Mouse (Mus musculus): ENCODE results near the gene Timp2.
"Not testable (repeated sequence)": the region's sequence is repeated elsewhere in the genome, so short reads cannot be mapped to it uniquely, and the experiment has no call there.

Timp2 gene

DNA sequence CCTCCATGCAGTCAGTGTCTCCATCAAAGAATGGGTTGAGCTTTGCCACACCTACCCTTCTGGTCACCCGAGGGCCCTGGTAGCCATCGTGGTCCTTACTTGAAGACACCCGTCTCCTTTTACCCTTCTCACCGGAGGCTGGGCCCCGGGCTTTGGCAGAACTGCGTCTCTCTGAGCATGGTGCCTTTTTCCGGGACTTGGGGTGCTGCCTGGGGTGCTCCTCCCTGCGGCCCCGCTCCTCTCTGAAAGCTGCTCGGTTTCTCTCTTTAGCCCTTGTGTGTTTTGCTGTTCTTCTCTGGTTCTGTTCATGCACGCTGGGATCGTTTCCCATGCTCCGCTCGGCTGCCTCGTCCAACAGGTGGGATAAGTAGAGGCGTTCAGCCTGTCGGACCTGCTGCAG, 22.1 kb downstream of the Timp2 start:
- no peak for DNase-seq (ENCODE audit: low spot score)

DNA sequence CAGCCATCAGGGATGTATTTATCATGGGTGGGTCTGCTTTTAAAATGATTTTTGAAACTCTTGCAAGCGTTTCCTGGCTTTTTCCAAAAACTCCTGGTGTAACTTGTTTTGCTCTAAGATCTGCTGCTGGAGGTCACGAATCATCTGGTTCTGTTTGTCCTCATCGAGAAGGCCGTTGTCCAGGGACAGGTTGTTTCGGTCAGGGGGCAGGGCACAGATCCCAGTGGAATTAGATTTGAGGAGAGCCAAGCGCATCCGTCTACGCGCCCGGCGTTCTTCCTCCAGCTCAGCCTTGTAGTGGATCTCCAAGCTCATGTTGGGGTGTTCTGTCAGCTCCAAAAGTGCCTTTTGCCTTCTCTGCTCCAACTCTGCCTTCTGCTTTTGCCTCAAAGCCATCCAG, 23.2 kb downstream of the Timp2 start:
- DNase-seq (ENCODE audit: low spot score) = peak; percentile 42

GRCm38 (mm10) chr11:118330777-118331176, 24.8 kb downstream of the Timp2 start:
- no peak for DNase-seq (ENCODE audit: low spot score)

DNA sequence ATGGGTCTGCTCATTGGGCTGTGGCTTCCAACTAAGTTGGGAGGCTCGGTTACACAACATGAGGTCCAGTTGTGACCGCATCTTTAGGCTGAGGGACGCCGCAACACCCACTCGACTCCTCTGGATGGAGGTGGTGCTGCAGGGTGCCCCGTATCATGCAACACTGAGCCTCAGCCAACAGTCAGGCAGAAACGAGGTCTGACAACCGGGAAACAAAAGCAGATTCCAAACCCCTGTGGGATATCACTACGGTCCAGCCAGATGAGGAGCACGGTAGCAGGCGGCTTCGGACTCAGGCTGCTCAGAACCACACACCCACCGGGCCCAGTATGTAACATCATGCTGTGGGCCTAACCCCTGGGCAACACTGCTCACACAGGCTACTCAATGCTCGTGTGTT, 25.2 kb downstream of the Timp2 start:
- no peak for DNase-seq (ENCODE audit: low spot score)

GRCm38 (mm10) chr11:118328947-118329346, 26.6 kb downstream of the Timp2 start:
- no peak for DNase-seq (ENCODE audit: low spot score)

DNA sequence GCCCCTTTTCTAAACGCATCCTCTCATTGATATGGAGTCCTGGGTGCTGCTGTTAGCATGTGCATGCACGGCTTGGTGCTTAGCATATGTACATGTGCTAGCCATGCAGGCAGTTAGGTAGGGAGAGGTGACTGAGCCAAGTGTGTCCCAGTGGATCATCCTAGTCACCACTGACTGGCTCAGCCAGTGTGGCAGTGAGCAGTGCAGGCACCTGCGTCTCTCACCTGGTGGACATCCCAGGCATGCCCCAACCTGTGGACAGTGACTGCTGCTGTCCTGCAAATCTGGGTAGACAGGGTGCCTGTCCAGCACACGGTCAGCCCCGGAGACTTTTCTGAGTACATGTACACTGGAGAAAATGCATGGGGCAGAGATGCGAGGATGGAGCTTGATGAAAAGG, 27.0 kb downstream of the Timp2 start:
- no peak for DNase-seq (ENCODE audit: low spot score)

DNA sequence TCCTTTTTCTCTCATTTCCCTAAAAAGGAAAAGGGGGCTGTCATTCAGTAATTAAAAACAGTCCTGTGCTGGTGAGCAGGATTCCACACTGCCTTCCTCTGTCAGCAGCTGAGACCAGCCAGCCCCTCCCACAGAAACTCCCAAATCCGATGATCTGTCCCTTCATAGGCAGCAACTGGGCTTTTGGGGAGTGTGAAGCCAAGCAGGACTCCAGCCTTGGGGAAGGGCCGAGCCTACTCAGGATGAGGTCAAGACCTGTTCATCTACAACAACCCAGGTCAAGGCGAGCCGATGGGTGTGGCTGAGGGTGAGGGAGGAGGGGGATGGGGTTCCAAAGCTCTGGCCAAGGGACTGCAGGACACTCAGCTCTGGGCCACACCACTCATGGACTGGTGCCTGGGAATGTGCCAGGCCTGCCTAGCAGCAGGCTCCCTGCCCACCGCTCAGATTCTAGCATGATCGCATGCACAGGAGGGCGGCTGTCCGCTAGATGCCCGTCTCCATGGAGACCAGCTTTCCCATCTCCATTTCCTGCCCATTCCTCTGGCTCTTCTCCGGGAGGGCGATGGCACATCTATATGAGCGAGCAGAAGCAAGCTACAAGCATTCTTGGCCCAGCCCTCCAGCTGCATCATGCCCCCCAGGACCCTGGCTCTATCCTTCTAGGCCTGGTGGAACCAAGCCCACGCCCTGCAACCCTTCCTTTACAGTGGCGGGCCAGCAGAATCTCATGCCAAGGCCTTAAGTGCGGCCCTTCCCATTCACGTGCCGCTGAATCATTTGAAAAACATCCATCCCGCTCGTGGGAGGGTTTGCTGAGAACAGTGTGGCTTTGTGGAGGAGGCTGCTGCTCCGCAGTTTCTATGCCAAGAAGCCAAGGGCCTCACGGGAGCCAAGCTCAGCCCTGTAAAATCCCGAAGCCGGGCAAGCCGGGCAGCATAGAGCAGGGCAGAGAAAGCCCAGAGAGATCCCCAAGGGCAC, 28.3 kb downstream of the Timp2 start:
- DNase-seq (ENCODE audit: low spot score) = peak; percentile 70

- no peak for DNase-seq (ENCODE audit: low spot score)
These were observed 29.0 kb downstream of the Timp2 start for GRCm38 (mm10) chr11:118326491-118326890.

GRCm38 (mm10) chr11:118324541-118324940, 31.0 kb downstream of the Timp2 start:
- no peak for DNase-seq (ENCODE audit: low spot score)

GRCm38 (mm10) chr11:118323974-118324373, 31.6 kb downstream of the Timp2 start:
- no peak for DNase-seq (ENCODE audit: low spot score)

DNA sequence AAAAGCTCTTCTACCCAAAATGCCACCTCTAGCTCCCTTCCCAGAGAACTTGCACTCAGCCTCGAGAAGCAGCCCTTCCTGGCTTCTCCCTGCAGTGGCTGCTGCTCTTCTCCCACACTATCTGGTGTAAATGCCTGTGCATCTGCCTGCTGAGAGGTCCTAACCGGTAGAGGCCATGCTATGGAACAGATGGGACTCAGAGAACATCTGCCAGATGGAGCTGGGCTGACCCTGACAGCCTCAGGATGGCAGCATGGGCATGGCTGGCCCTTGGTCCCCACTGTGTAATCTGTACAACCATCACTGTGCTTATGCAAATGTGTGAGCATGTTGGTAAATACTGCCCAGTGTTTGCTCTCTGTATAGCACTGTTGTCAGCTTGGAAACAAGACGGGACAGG, 32.9 kb downstream of the Timp2 start:
- DNase-seq (ENCODE audit: low spot score) = no peak

DNA sequence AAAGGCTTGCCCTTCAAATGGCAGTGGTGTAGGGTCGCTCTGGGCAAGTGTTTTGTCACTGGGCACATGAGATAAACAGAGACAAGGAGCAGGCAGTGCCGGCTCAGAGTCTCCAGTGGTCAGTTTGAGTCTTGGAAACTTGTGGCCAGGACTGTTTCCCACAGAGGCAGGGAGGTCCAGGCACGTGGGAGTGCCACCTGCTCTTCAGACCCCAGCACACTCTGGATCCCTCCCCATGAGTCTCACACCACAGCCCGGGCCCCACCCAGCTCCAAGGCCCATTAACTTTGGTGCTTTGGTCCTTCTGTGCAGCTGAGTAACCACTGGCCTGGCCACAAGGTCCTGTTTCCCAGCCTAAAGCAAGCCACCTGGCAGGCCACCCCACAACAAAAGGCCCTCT, 33.6 kb downstream of the Timp2 start:
- DNase-seq (ENCODE audit: low spot score) = no peak

DNA sequence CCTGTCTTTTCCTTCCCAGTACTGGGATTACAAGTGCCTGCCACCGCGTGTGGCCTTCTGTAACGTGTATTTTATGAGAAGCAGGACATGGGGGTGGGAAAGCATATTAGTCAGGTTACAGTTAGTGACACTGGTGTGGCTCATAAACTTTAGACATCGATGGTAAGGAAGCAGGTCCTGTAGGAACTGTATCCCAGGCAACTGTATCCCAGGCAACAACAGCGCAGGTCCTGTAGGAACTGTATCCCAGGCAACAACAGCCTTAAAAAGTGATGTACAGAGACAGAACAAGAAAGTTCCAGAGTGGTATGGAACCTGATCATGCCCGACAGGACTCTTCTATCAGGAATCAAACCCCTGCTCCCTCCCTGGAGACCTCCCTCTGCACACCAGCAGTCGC, 34.0 kb downstream of the Timp2 start:
- DNase-seq (ENCODE audit: low spot score) = no peak

GRCm38 (mm10) chr11:118318678-118319077, 36.9 kb downstream of the Timp2 start:
- no peak for DNase-seq (ENCODE audit: low spot score)

DNA sequence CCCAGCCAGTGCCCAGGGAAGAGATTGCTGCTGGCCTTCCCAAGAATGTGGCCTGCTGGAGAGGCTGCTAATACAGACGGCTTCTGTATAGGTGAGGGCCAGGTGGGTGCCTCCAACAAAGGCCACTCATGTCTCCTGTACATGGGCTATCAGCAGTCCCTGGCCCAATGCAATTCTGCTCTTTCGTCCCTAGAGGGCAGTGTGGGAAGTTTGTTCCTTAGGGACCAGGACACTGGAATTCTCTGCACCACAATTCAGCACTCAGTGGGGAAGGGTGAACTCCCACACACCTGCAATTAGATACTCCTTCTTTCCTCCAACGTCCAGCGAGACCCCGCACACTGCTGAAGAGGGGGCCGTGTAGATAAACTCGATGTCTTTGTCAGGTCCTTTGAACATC, 38.4 kb downstream of the Timp2 start:
- peak; percentile 38 for DNase-seq (ENCODE audit: low spot score)

GRCm38 (mm10) chr11:118316231-118316806, 39.2 kb downstream of the Timp2 start:
- DNase-seq (ENCODE audit: low spot score) = no peak

DNA sequence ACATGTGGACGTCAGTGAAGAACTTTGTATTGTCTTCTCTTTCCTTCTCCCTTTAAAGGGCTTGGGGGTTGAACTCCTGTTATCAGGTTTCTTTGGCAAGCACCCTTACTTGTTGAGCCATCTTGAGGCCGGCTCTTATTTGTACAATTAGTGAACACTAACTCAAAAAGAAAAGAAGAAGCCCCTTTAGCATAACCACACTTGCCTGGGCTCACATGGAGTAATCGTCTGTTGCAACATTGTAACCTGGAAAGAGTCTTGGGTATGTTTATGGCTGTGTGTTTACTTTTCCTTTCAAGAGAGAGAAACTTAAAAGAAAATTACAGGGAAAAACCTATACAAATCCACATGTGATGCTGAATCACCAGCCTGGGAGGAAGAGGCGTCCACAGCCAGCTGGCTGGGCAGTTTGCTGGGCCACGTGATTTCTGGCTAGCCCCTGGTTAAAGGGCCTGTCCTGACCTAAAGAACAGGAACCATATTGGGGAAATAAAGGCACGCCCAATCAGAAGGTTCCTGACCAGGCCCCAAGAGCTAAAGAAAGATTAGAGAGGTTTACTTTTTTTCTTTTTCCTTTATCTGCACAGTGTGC, 43.3 kb downstream of the Timp2 start:
- DNase-seq (ENCODE audit: low spot score) = no peak

DNA sequence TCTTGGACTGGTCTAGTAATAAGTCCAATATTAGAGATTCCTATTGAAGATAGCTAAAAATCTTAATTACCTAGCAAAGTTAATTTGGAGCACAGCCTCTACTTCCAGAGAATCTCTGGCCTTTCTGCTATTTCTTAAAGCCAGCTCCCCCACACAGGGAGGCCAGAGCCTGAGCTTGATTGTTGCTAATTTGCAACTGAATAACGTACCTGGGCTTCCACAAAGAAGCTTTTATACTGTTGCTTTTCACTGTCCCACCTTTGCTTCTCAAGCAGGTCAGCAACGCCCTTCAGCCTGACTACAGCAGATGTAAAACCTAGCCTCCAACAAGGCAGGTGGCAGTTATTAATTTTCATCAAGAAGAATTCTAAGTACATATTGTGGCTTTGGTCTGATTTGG, 47.6 kb downstream of the Timp2 start:
- DNase-seq (ENCODE audit: low spot score) = not testable (repeated sequence)

GRCm38 (mm10) chr11:118303959-118304358, 51.6 kb downstream of the Timp2 start:
- DNase-seq (ENCODE audit: low spot score) = not testable (repeated sequence)

GRCm38 (mm10) chr11:118298810-118299209, 56.7 kb downstream of the Timp2 start:
- DNase-seq (ENCODE audit: low spot score) = no peak

DNA sequence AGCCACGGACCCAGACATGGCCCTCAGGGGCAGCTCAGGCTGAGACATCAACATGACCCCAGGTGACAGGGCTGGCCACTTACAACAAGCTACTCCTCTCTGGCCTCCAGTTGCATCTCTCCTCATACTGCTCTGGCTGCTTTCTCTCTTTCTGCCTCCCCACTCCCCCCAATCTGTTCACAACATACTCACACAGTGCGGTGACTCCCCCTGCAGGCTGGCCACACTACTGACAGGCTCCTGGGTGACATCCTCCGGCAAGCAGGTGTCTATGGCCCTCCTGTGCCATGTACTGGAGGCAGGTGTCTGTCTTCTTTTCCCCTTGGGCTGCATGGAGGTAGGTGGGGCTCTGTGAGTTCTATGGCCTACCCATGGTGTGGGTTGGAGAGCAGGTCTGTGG, 57.6 kb downstream of the Timp2 start:
- DNase-seq (ENCODE audit: low spot score) = no peak

- DNase-seq (ENCODE audit: low spot score) = no peak
These were observed 60.5 kb downstream of the Timp2 start for GRCm38 (mm10) chr11:118295026-118295425.

DNA sequence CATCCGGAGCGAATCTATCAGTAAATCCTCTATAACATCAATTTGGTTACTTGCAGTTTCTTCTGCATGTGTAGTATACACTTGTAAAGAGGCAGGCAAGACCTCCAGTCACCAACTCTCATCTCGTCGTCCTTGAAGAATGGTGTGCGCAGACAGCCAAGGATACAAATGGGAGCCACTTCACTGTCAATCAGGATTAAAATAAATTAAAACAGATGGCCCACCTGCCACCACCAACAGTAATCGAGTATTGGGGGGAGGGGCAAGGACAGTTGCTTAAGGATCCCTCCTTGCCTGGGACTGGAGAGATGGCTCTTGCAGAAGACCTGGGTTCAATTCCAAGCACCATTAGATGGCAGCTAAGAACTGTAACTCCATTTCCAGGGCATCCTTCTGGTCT, 62.9 kb downstream of the Timp2 start:
- DNase-seq (ENCODE audit: low spot score) = no peak

Measured in ovary, postnatal 36 days (tissue).